Mouse (Mus musculus) megakaryocyte, embryonic 14.5 days (primary cell): ENCODE measurements around the gene Lekr1.

ENCODE experiments used
- FLI1 ChIP-seq: IDR thresholded peaks from 2 replicates; pipeline ENCODE4 v1.6.1; 2012; ENCODE audit warnings: low read length, inconsistent platforms, mixed read lengths
- GATA1 ChIP-seq: IDR thresholded peaks from 3 replicates; pipeline ENCODE4 v1.6.1; 2012; ENCODE audit warnings: mixed read lengths, low read length, inconsistent platforms, borderline replicate concordance

DNA sequence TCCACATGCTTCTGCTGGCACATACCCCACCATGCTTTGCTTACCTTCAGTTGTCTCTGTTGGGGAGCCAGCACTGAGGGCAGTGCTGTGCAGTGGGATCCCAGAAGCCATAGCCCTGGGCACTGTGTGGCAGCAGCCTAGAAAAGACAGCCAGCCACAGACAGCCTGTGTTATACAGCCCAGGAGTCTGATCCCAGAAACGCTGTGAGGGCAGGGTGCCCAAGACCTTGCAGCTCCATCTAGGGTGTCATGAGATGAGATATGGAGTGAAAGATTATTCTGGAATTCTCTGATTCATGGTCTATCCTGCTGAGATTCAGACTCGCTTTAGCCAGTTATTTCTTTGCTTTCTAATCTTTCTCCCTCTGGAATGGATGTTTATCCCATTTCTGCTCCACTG lies 51.4 kb downstream of the Lekr1 start:
- TF ChIP-seq GATA1 (no peak), FLI1 (no peak)
